Mouse (Mus musculus) stomach, postnatal 0 days (tissue): ENCODE measurements at regions not wholly inside any gene's neighbourhood (a gene's known extent, or its start where the extent isn't known, plus 50 kb on each side); places are given as distances from the start of the nearest gene placed in this dataset.

Experiments
- CTCF ChIP-seq: IDR thresholded peaks from 2 replicates; pipeline ENCODE4 v1.5.1; 2016; ENCODE audit warnings: antibody characterized with exemption, low read depth, mild to moderate bottlenecking, moderate library complexity
- EP300 ChIP-seq: optimal IDR thresholded peaks from 2 replicates; pipeline ENCODE3; 2016; ENCODE audit warnings: antibody characterized with exemption

DNA sequence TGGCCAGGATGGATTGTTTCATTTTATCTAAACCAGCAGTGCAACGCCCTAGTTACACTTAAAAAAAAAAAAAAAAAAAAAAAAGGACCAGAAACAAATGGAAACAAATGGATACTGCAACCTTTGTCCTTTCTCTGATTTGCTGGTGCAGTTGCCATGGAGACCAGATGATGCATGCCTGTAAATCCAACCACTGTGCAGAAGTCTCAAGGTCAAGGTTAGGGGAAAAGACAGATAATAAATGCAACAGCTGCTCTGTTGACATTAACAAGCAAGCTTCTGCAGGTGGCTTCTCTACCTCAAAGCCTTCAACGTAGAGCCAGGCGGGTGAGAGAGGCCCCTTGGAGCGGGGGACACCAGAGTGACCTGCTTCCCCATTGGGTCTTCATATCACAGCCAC lies 167.3 kb upstream of the Tmem132c start:
- TF ChIP-seq CTCF (no peak), EP300 (no peak)
